Mouse (Mus musculus): ENCODE measurements around the gene 1700086D15Rik. TPM values are rescaled to one million over a fixed set of nuclear protein-coding genes. Genes with fewer than 3 reads are reported as not detected.

1700086D15Rik gene
- polyA plus RNA-seq, 1 experiment from 2014 or later: not detected

Other genes with a start within 250 kb of the 1700086D15Rik start
- gene Elac2, start 180.9 kb downstream of the 1700086D15Rik start, polyA plus RNA-seq (2015; fragmentation: Nextera tagmentation; extraction: Ambion mirVana): 23.5 and 23.6 TPM in 2 replicates
- 5.5 and 5.9 TPM in 2 replicates for gene Arhgap44, start 3.1 kb upstream of the 1700086D15Rik start, polyA plus RNA-seq (2015; fragmentation: Nextera tagmentation; extraction: Ambion mirVana)
- 41.5 and 44.7 TPM in 2 replicates for gene Myocd, start 110.1 kb upstream of the 1700086D15Rik start, polyA plus RNA-seq (2015; fragmentation: Nextera tagmentation; extraction: Ambion mirVana)